Mouse (Mus musculus) MEL (cell line): ENCODE results near the gene Rab31.

ENCODE experiments used
- CHD2 ChIP-seq: IDR thresholded peaks from 2 replicates; pipeline ENCODE4 v1.6.1; 2011; ENCODE audit warnings: low read length, improper control_type of control experiment
- CTCF ChIP-seq, 3 experiments: IDR thresholded peaks in 2 of 3; conservative IDR thresholded peaks in 1 of 3; 2 replicates each; pipeline ENCODE4 v1.5.1; 2011 to 2012; ENCODE audit warnings: low read length in 3 of 3, low read depth in 2 of 3, mild to moderate bottlenecking in 2 of 3, improper control_type of control experiment in 1 of 3, inconsistent platforms in 1 of 3, mixed read lengths in 1 of 3, moderate library complexity in 1 of 3; ENCODE audit not compliant: control insufficient read depth in 1 of 3, insufficient read depth in 1 of 3, poor library complexity in 1 of 3, severe bottlenecking in 1 of 3
- E2F4 ChIP-seq: IDR thresholded peaks from 2 replicates; pipeline ENCODE4 v1.6.1; 2011; ENCODE audit warnings: low read depth, low read length, improper control_type of control experiment, borderline replicate concordance
- ETS1 ChIP-seq: IDR thresholded peaks from 2 replicates; pipeline ENCODE4 v1.6.1; 2012; ENCODE audit warnings: low read depth, mild to moderate bottlenecking, inconsistent platforms, low read length, improper control_type of control experiment, moderate library complexity
- HCFC1 ChIP-seq: IDR thresholded peaks from 2 replicates; pipeline ENCODE4 v1.6.1; 2012; ENCODE audit warnings: low read depth, mild to moderate bottlenecking, inconsistent platforms, low read length, improper control_type of control experiment, moderate library complexity
- MAFK ChIP-seq: IDR thresholded peaks from 2 replicates; pipeline ENCODE4 v1.6.1; 2011; ENCODE audit warnings: low read depth, mild to moderate bottlenecking, low read length, improper control_type of control experiment, borderline replicate concordance
- NELFE ChIP-seq: IDR thresholded peaks from 2 replicates; pipeline ENCODE4 v1.6.1; 2011; ENCODE audit warnings: low read depth, low read length, improper control_type of control experiment
- POLR2AphosphoS2 ChIP-seq: IDR thresholded peaks from 2 replicates; pipeline ENCODE4 v1.6.1; 2011; ENCODE audit warnings: low read length, improper control_type of control experiment
- RAD21 ChIP-seq: IDR thresholded peaks from 2 replicates; pipeline ENCODE4 v1.6.1; 2011; ENCODE audit warnings: mild to moderate bottlenecking, low read depth, low read length, improper control_type of control experiment
- RCOR1 ChIP-seq: IDR thresholded peaks from 2 replicates; pipeline ENCODE4 v1.6.1; 2012; ENCODE audit warnings: low read depth, mild to moderate bottlenecking, inconsistent platforms, low read length, improper control_type of control experiment
- USF2 ChIP-seq, 2 experiments: IDR thresholded peaks; 2 replicates each; pipeline ENCODE4 v1.6.1; 2011 to 2012; ENCODE audit warnings: improper control_type of control experiment in 2 of 2, low read length in 2 of 2, borderline replicate concordance in 1 of 2, inconsistent platforms in 1 of 2, low read depth in 1 of 2, mild to moderate bottlenecking in 1 of 2; ENCODE audit not compliant: insufficient read depth in 1 of 2
- ZKSCAN1 ChIP-seq: IDR thresholded peaks from 2 replicates; pipeline ENCODE4 v1.6.1; 2012; ENCODE audit warnings: low read depth, mild to moderate bottlenecking, inconsistent platforms, low read length, improper control_type of control experiment, moderate library complexity
- ZMIZ1 ChIP-seq: IDR thresholded peaks from 2 replicates; pipeline ENCODE4 v1.6.1; 2012; ENCODE audit warnings: low read depth, mild to moderate bottlenecking, inconsistent platforms, low read length, improper control_type of control experiment, moderate library complexity
- ZNF384 ChIP-seq: IDR thresholded peaks from 2 replicates; pipeline ENCODE4 v1.6.1; 2012; ENCODE audit warnings: low read depth, mild to moderate bottlenecking, inconsistent platforms, low read length, improper control_type of control experiment

DNA sequence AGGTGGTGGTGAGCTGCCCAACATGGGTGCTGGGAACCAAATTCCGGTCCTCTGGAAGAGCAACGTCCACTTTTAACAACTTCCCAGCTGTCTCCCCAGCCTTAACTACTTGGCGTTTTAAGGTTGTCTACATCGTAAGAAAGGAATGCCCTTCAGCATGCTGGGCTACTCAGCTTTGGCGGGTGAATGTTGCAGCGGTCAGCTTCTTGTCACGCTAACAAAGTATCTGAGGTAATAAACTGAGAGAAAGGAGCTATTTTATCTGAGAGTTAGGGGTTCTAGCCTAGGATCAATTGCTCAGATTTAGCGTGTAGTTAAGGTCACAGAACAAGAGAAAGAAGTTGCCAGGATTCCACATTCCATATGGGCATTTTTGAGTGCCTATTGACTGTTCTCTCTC is 71.2 kb downstream of the Rab31 start:
- no peak for TF ChIP-seq CTCF (IDR thresholded peaks at IDR 0.05 in 2 of 3, conservative IDR thresholded peaks at IDR 0.05 in 1 of 3; ENCODE audit: control insufficient read depth in 1 of 3, insufficient read depth in 1 of 3, low read depth in 2 of 3, low read length in 3 of 3, poor library complexity in 1 of 3, severe bottlenecking in 1 of 3)
- TF ChIP-seq MAFK: no peak
- no peak for TF ChIP-seq ZNF384
- TF ChIP-seq RCOR1: no peak
- TF ChIP-seq E2F4: no peak
- TF ChIP-seq NELFE: no peak
- no peak for TF ChIP-seq ETS1
- no peak for TF ChIP-seq HCFC1
- TF ChIP-seq POLR2AphosphoS2: no peak
- TF ChIP-seq ZMIZ1: no peak
- no peak for TF ChIP-seq USF2 (IDR thresholded peaks at IDR 0.05; ENCODE audit: borderline replicate concordance in 1 of 2, insufficient read depth in 1 of 2, low read depth in 1 of 2, low read length in 2 of 2)
- no peak for TF ChIP-seq CHD2
- no peak for TF ChIP-seq RAD21
- no peak for TF ChIP-seq ZKSCAN1
